Mouse (Mus musculus) heart, postnatal 10 days (tissue): ENCODE measurements around the gene Rnf135. TPM values are rescaled to one million over a fixed set of nuclear protein-coding genes. Genes with fewer than 3 reads are reported as not detected.

Experiments used
- total RNA-seq, 2 experiments: library from RNA; stranded (reverse); gene quantifications; 2 replicates each; pipeline ENCODE4 v1.2.3; 2021

Gene Rnf135
- total RNA-seq, 2 experiments from 2014 or later = 7.7 to 10.4 TPM

Other genes with a start within 250 kb of the Rnf135 start
- 10 to 100 TPM; 23.4 to 27.9 TPM for gene Utp6, start 221.5 kb upstream of the Rnf135 start, total RNA-seq
- 10 to 100 TPM; 37.5 to 39.4 TPM for gene Suz12, start 190.7 kb upstream of the Rnf135 start, total RNA-seq
- 10 to 100 TPM; 16.6 to 26.5 TPM for gene Crlf3, start 102.9 kb upstream of the Rnf135 start, total RNA-seq
- 1 to 10 TPM; 2.8 to 4.1 TPM for gene Atad5, start 94.5 kb upstream of the Rnf135 start, total RNA-seq
- gene Tefm, start 41.7 kb upstream of the Rnf135 start, total RNA-seq = 10 to 100 TPM; 22.6 to 23.7 TPM
- 10 to 100 TPM in 1 of 2 experiments, 1 to 10 TPM in 1; 8.8 to 18.4 TPM for gene Adap2, start 29.7 kb upstream of the Rnf135 start, total RNA-seq
- 10 to 100 TPM; 67.4 to 72.5 TPM for gene Rhot1, start 25.2 kb downstream of the Rnf135 start, total RNA-seq
- gene Rhbdl3, start 117.1 kb downstream of the Rnf135 start, total RNA-seq = 1 to 10 TPM; 2.3 to 2.5 TPM
- gene 5730455P16Rik, start 194.2 kb downstream of the Rnf135 start, total RNA-seq = 10 to 100 TPM; 16.9 to 19.1 TPM
- gene Zfp207, start 199.4 kb downstream of the Rnf135 start, total RNA-seq = 100 to 1,000 TPM in 1 of 2 experiments, 10 to 100 TPM in 1; 93.2 to 116 TPM
- 100 to 1,000 TPM; 109 to 117 TPM for gene Psmd11, start 244.8 kb downstream of the Rnf135 start, total RNA-seq